Mouse (Mus musculus): ENCODE data around the gene Dab2ip. TPM values are rescaled to one million over a fixed set of nuclear protein-coding genes. Genes with fewer than 3 reads are reported as not detected.
A peak's percentile ranks its signal among the peaks of the same experiment; 100 is the strongest.

The Dab2ip gene
- polyA plus RNA-seq, 1 experiment from 2014 or later, result 48.4 TPM

GRCm38 (mm10) chr2:35529086-35529485, 29.0 kb upstream of the Dab2ip start:
- H3K9me3 ChIP-seq (ENCODE audit: control insufficient read depth, low read length), result no peaks in the 10 kb centered on the region
- DNase-seq (ENCODE audit: low spot score) (no peak), ATAC-seq (ENCODE audit: low FRiP score) (no peak)
- H3K36me3 ChIP-seq (replicated peaks; ENCODE audit: control insufficient read depth, insufficient read depth), result no peaks in the 10 kb centered on the region
- 0 out of 2 replicates have a peak, but pooled peaks cover 5% of the 10 kb centered on the region for H3K4me1 ChIP-seq (replicated peaks; ENCODE audit: control insufficient read depth, insufficient read depth, low read length)
- WGBS, result 89% methylated on average over 2 of the region's 2 CpGs
- H3K9ac ChIP-seq, result no peak overlapping the region
- H3K4me3 ChIP-seq (replicated peaks; ENCODE audit: low read length), result no peak overlapping the region
- no peak overlapping the region for H3K27ac ChIP-seq
- H3K27me3 ChIP-seq (ENCODE audit: control insufficient read depth, insufficient read depth, low read length), result no peaks in the 10 kb centered on the region
- no peak overlapping the region for H3K4me2 ChIP-seq (replicated peaks)

- ATAC-seq (ENCODE audit: low FRiP score) (no peak), DNase-seq (ENCODE audit: low spot score) (peak; percentile 24)
- WGBS, result 71% methylated on average over 4 of the region's 4 CpGs
- Histone ChIP-seq H3K9me3 (ENCODE audit: control insufficient read depth, low read length) (no peaks in the 10 kb centered on the region), H3K36me3 (replicated peaks; ENCODE audit: control insufficient read depth, insufficient read depth) (no peaks in the 10 kb centered on the region), H3K27me3 (ENCODE audit: control insufficient read depth, insufficient read depth, low read length) (no peaks in the 10 kb centered on the region), H3K4me2 (replicated peaks) (no peak overlapping the region), H3K27ac (no peak overlapping the region), H3K9ac (no peak overlapping the region), H3K4me3 (replicated peaks; ENCODE audit: low read length) (no peak overlapping the region), H3K4me1 (replicated peaks; ENCODE audit: control insufficient read depth, insufficient read depth, low read length) (0 out of 2 replicates have a peak, but pooled peaks cover 5% of the 10 kb centered on the region)
Observed at GRCm38 (mm10) chr2:35529856-35530255, 28.2 kb upstream of the Dab2ip start.

GRCm38 (mm10) chr2:35530732-35531131, 27.3 kb upstream of the Dab2ip start:
- no peaks in the 10 kb centered on the region for H3K9me3 ChIP-seq (ENCODE audit: control insufficient read depth, low read length)
- H3K9ac ChIP-seq, result no peak overlapping the region
- no peak for ATAC-seq (ENCODE audit: low FRiP score)
- H3K4me2 ChIP-seq (replicated peaks), result no peak overlapping the region
- DNase-seq (ENCODE audit: low spot score), result no peak
- no peaks in the 10 kb centered on the region for H3K27me3 ChIP-seq (ENCODE audit: control insufficient read depth, insufficient read depth, low read length)
- 93% methylated on average over 10 of the region's 10 CpGs for WGBS
- no peaks in the 10 kb centered on the region for H3K36me3 ChIP-seq (replicated peaks; ENCODE audit: control insufficient read depth, insufficient read depth)
- H3K27ac ChIP-seq, result no peak overlapping the region
- no peak overlapping the region for H3K4me3 ChIP-seq (replicated peaks; ENCODE audit: low read length)
- 0 out of 2 replicates have a peak, but pooled peaks cover 5% of the 10 kb centered on the region for H3K4me1 ChIP-seq (replicated peaks; ENCODE audit: control insufficient read depth, insufficient read depth, low read length)

GRCm38 (mm10) chr2:35533646-35534045, 24.4 kb upstream of the Dab2ip start:
- 48% methylated on average over 9 of the region's 9 CpGs for WGBS
- Histone ChIP-seq H3K27me3 (ENCODE audit: control insufficient read depth, insufficient read depth, low read length) (no peaks in the 10 kb centered on the region), H3K4me2 (replicated peaks) (no peak overlapping the region), H3K4me3 (replicated peaks; ENCODE audit: low read length) (no peak overlapping the region), H3K36me3 (replicated peaks; ENCODE audit: control insufficient read depth, insufficient read depth) (no peaks in the 10 kb centered on the region), H3K4me1 (replicated peaks; ENCODE audit: control insufficient read depth, insufficient read depth, low read length) (0 out of 2 replicates have a peak, but pooled peaks cover 5% of the 10 kb centered on the region), H3K27ac (no peak overlapping the region), H3K9ac (no peak overlapping the region), H3K9me3 (ENCODE audit: control insufficient read depth, low read length) (no peaks in the 10 kb centered on the region)
- DNase-seq (ENCODE audit: low spot score), result peak; percentile 68
- ATAC-seq (ENCODE audit: low FRiP score), result peak; percentile 48; the same call in 1 of the 2 replicates

- Histone ChIP-seq H3K36me3 (replicated peaks; ENCODE audit: control insufficient read depth, insufficient read depth) (no peaks in the 10 kb centered on the region), H3K4me3 (replicated peaks; ENCODE audit: low read length) (no peak overlapping the region), H3K4me1 (replicated peaks; ENCODE audit: control insufficient read depth, insufficient read depth, low read length) (no peaks in the 10 kb centered on the region), H3K9me3 (ENCODE audit: control insufficient read depth, low read length) (no peaks in the 10 kb centered on the region), H3K9ac (no peak overlapping the region), H3K4me2 (replicated peaks) (no peak overlapping the region), H3K27ac (no peak overlapping the region), H3K27me3 (ENCODE audit: control insufficient read depth, insufficient read depth, low read length) (no peaks in the 10 kb centered on the region)
- 11% methylated on average over 13 of the region's 13 CpGs for whole genome bisulfite sequencing
- ATAC-seq (ENCODE audit: low FRiP score) (peak; percentile 63; the same call in 1 of the 2 replicates), DNase-seq (ENCODE audit: low spot score) (peak; percentile 86)
Observed at GRCm38 (mm10) chr2:35539276-35539972, 18.6 kb upstream of the Dab2ip start.

GRCm38 (mm10) chr2:35540798-35541197, 17.3 kb upstream of the Dab2ip start:
- no peaks in the 10 kb centered on the region for H3K9me3 ChIP-seq (ENCODE audit: control insufficient read depth, low read length)
- H3K4me2 ChIP-seq (replicated peaks), result no peak overlapping the region
- H3K27me3 ChIP-seq (ENCODE audit: control insufficient read depth, insufficient read depth, low read length), result no peaks in the 10 kb centered on the region
- H3K36me3 ChIP-seq (replicated peaks; ENCODE audit: control insufficient read depth, insufficient read depth), result no peaks in the 10 kb centered on the region
- DNase-seq (ENCODE audit: low spot score) (no peak), ATAC-seq (ENCODE audit: low FRiP score) (no peak)
- no peak overlapping the region for H3K4me3 ChIP-seq (replicated peaks; ENCODE audit: low read length)
- 50% methylated on average over 4 of the region's 4 CpGs for WGBS
- H3K9ac ChIP-seq, result no peak overlapping the region
- peaks cover 7% of the 10 kb centered on the region for H3K4me1 ChIP-seq (replicated peaks; ENCODE audit: control insufficient read depth, insufficient read depth, low read length)
- H3K27ac ChIP-seq, result no peak overlapping the region

- peak overlapping the region; percentile 57 for H3K4me2 ChIP-seq (replicated peaks)
- H3K36me3 ChIP-seq (replicated peaks; ENCODE audit: control insufficient read depth, insufficient read depth), result no peaks in the 10 kb centered on the region
- WGBS, result 10% methylated on average over 14 of the region's 14 CpGs
- H3K27ac ChIP-seq, result peak overlapping the region; percentile 38; the same call in 1 of the 2 replicates
- H3K27me3 ChIP-seq (ENCODE audit: control insufficient read depth, insufficient read depth, low read length), result no peaks in the 10 kb centered on the region
- peaks cover 7% of the 10 kb centered on the region for H3K4me1 ChIP-seq (replicated peaks; ENCODE audit: control insufficient read depth, insufficient read depth, low read length)
- peak overlapping the region; percentile 19 for H3K4me3 ChIP-seq (replicated peaks; ENCODE audit: low read length)
- H3K9ac ChIP-seq, result peak overlapping the region; percentile 41; the same call in 1 of the 2 replicates
- H3K9me3 ChIP-seq (ENCODE audit: control insufficient read depth, low read length), result no peaks in the 10 kb centered on the region
- peak; percentile 76 for ATAC-seq (ENCODE audit: low FRiP score)
- peak; percentile 90 for DNase-seq (ENCODE audit: low spot score)
Observed at GRCm38 (mm10) chr2:35544717-35545116, 13.3 kb upstream of the Dab2ip start.

GRCm38 (mm10) chr2:35545125-35545590, 12.9 kb upstream of the Dab2ip start:
- DNase-seq (ENCODE audit: low spot score) (peak; percentile 28), ATAC-seq (ENCODE audit: low FRiP score) (peak; percentile 33; the same call in 1 of the 2 replicates)
- Histone ChIP-seq H3K4me2 (replicated peaks) (peak overlapping the region; percentile 57), H3K27me3 (ENCODE audit: control insufficient read depth, insufficient read depth, low read length) (no peaks in the 10 kb centered on the region), H3K27ac (peak overlapping the region; percentile 38; the same call in 1 of the 2 replicates), H3K4me3 (replicated peaks; ENCODE audit: low read length) (peak overlapping the region; percentile 19), H3K4me1 (replicated peaks; ENCODE audit: control insufficient read depth, insufficient read depth, low read length) (peaks cover 7% of the 10 kb centered on the region), H3K9ac (peak overlapping the region; percentile 41; the same call in 1 of the 2 replicates), H3K36me3 (replicated peaks; ENCODE audit: control insufficient read depth, insufficient read depth) (no peaks in the 10 kb centered on the region), H3K9me3 (ENCODE audit: control insufficient read depth, low read length) (no peaks in the 10 kb centered on the region)
- WGBS, result 17% methylated on average over 7 of the region's 7 CpGs

- Histone ChIP-seq H3K9ac (no peak overlapping the region), H3K4me3 (replicated peaks; ENCODE audit: low read length) (no peak overlapping the region), H3K27ac (no peak overlapping the region), H3K36me3 (replicated peaks; ENCODE audit: control insufficient read depth, insufficient read depth) (no peaks in the 10 kb centered on the region), H3K9me3 (ENCODE audit: control insufficient read depth, low read length) (no peaks in the 10 kb centered on the region), H3K4me1 (replicated peaks; ENCODE audit: control insufficient read depth, insufficient read depth, low read length) (peaks cover 7% of the 10 kb centered on the region), H3K4me2 (replicated peaks) (no peak overlapping the region), H3K27me3 (ENCODE audit: control insufficient read depth, insufficient read depth, low read length) (no peaks in the 10 kb centered on the region)
- 95% methylated on average over 6 of the region's 6 CpGs for WGBS
- no peak for ATAC-seq (ENCODE audit: low FRiP score)
- no peak for DNase-seq (ENCODE audit: low spot score)
Observed at GRCm38 (mm10) chr2:35546462-35546861, 11.6 kb upstream of the Dab2ip start.
